Mouse (Mus musculus): ENCODE data around the gene Mapk6. TPM values are rescaled to one million over a fixed set of nuclear protein-coding genes. Genes with fewer than 3 reads are reported as not detected.

The Mapk6 gene
- total and polyA plus RNA-seq, 3 experiments, result 7.6 to 49.2 (median 49.2) TPM

DNA sequence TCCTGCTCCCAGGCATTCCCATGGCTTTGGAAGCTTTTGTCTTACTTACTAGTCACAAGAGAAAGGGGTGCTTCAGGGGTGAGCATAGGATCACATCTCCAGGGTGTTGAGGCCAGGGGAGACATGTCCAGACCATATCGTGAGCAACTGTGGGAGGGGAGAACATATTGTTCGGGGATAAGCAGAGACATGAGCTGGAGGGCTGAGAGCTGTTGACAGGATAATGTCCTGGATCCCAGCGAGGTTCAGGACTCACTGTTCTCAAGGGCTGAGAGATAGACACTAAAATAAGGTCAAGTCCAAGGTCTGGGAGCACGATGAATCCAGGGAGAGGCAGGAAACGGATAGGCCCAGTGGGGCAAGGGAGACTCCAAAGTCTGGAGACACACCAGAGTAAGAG is 46.8 kb downstream of the Mapk6 start:
- DNase-seq (ENCODE audit: low spot score), result no peak

DNA sequence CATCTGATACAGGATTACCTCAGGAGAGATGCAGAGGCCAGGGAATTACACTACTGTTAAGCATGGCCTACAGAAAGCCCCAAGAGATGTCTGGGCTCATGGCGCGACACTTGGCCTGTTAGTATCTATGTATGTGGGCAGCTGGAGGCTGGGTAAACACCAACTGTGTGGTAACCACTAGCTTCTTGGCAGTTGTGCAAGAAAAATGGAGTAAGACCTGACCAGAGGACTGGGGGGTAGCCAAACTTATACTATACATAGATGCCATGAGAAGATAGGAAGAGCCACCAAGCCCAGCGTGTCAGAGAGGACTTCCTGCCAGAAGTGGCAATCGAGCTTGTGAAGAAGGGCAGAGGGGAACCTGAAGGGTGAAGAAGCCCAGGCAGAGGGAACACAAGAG is 47.6 kb downstream of the Mapk6 start:
- DNase-seq (ENCODE audit: low spot score) (no peak), ATAC-seq (ENCODE audit: extremely low read depth, insufficient number of reproducible peaks, low FRiP score, poor library complexity, severe bottlenecking) (no peak)
- no peak for TF ChIP-seq POLR2AphosphoS5 (IDR thresholded peaks at IDR 0.05; ENCODE audit: insufficient replicate concordance, low read depth, low read length)
- no peak for TF ChIP-seq CTCF (IDR thresholded peaks at IDR 0.05; ENCODE audit: low read depth, low read length)
- TF ChIP-seq GATA2 (IDR thresholded peaks at IDR 0.05; ENCODE audit: borderline replicate concordance, low read depth, low read length), result no peak
- TF ChIP-seq GATA1 (IDR thresholded peaks at IDR 0.05; ENCODE audit: borderline replicate concordance, low read length), result no peak
- TF ChIP-seq TAL1 (conservative IDR thresholded peaks at IDR 0.05; ENCODE audit: low read depth, low read length), result no peak
- H3K4me3 ChIP-seq (ENCODE audit: low read depth, low read length), result no peak overlapping the region
- H3K4me1 ChIP-seq (ENCODE audit: insufficient read depth, low read depth, low read length), result peaks cover 14% of the 10 kb centered on the region
- no peaks in the 10 kb centered on the region for H3K36me3 ChIP-seq (replicated peaks)
- peaks cover 18% of the 10 kb centered on the region for H3K27me3 ChIP-seq (ENCODE audit: insufficient read depth, low read length)
- no peaks in the 10 kb centered on the region for H3K9me3 ChIP-seq (replicated peaks)

More for the DNA sequence above, 46.8 kb downstream of the Mapk6 start:
- ATAC-seq (ENCODE audit: extremely low read depth, insufficient number of reproducible peaks, low FRiP score, poor library complexity, severe bottlenecking), result no peak
- TF ChIP-seq GATA1 (IDR thresholded peaks at IDR 0.05; ENCODE audit: borderline replicate concordance, low read length) (no peak), POLR2AphosphoS5 (IDR thresholded peaks at IDR 0.05; ENCODE audit: insufficient replicate concordance, low read depth, low read length) (no peak), CTCF (IDR thresholded peaks at IDR 0.05; ENCODE audit: low read depth, low read length) (no peak), GATA2 (IDR thresholded peaks at IDR 0.05; ENCODE audit: borderline replicate concordance, low read depth, low read length) (no peak), TAL1 (conservative IDR thresholded peaks at IDR 0.05; ENCODE audit: low read depth, low read length) (no peak)
- peaks cover 14% of the 10 kb centered on the region for H3K4me1 ChIP-seq (ENCODE audit: insufficient read depth, low read depth, low read length)
- no peaks in the 10 kb centered on the region for H3K36me3 ChIP-seq (replicated peaks)
- H3K27me3 ChIP-seq (ENCODE audit: insufficient read depth, low read length), result peaks cover 18% of the 10 kb centered on the region
- no peak overlapping the region for H3K4me3 ChIP-seq (ENCODE audit: low read depth, low read length)
- no peaks in the 10 kb centered on the region for H3K9me3 ChIP-seq (replicated peaks)

GRCm38 (mm10) chr9:75361699-75362098 is 48.1 kb downstream of the Mapk6 start:
- Histone ChIP-seq H3K4me1 (ENCODE audit: insufficient read depth, low read depth, low read length) (peaks cover 12% of the 10 kb centered on the region), H3K9me3 (replicated peaks) (no peaks in the 10 kb centered on the region), H3K4me3 (ENCODE audit: low read depth, low read length) (no peak overlapping the region), H3K27me3 (ENCODE audit: insufficient read depth, low read length) (peaks cover 18% of the 10 kb centered on the region), H3K36me3 (replicated peaks) (no peaks in the 10 kb centered on the region)
- no peak; the same call in 1 of the 2 replicates for ATAC-seq (ENCODE audit: extremely low read depth, insufficient number of reproducible peaks, low FRiP score, poor library complexity, severe bottlenecking)
- TF ChIP-seq GATA1 (IDR thresholded peaks at IDR 0.05; ENCODE audit: borderline replicate concordance, low read length) (no peak), CTCF (IDR thresholded peaks at IDR 0.05; ENCODE audit: low read depth, low read length) (peak; percentile 65)
- DNase-seq (ENCODE audit: low spot score), result peak; percentile 42

- Histone ChIP-seq H3K27me3 (ENCODE audit: insufficient read depth, low read length) (peaks cover 25% of the 10 kb centered on the region), H3K4me3 (ENCODE audit: low read depth, low read length) (no peak overlapping the region), H3K36me3 (replicated peaks) (no peaks in the 10 kb centered on the region), H3K9me3 (replicated peaks) (no peaks in the 10 kb centered on the region), H3K4me1 (ENCODE audit: insufficient read depth, low read depth, low read length) (no peaks in the 10 kb centered on the region)
- ATAC-seq (ENCODE audit: extremely low read depth, insufficient number of reproducible peaks, low FRiP score, poor library complexity, severe bottlenecking), result no peak
- DNase-seq (ENCODE audit: low spot score), result no peak
- no peak for TF ChIP-seq CTCF (IDR thresholded peaks at IDR 0.05; ENCODE audit: low read depth, low read length)
- no peak for TF ChIP-seq GATA2 (IDR thresholded peaks at IDR 0.05; ENCODE audit: borderline replicate concordance, low read depth, low read length)
- TF ChIP-seq TAL1 (conservative IDR thresholded peaks at IDR 0.05; ENCODE audit: low read depth, low read length), result no peak
- no peak for TF ChIP-seq GATA1 (IDR thresholded peaks at IDR 0.05; ENCODE audit: borderline replicate concordance, low read length)
- TF ChIP-seq POLR2AphosphoS5 (IDR thresholded peaks at IDR 0.05; ENCODE audit: insufficient replicate concordance, low read depth, low read length), result no peak
Observed at GRCm38 (mm10) chr9:75357087-75357654, 52.6 kb downstream of the Mapk6 start.

GRCm38 (mm10) chr9:75355783-75356182 is 54.0 kb downstream of the Mapk6 start:
- H3K9me3 ChIP-seq (replicated peaks), result no peaks in the 10 kb centered on the region
- H3K4me3 ChIP-seq (ENCODE audit: low read depth, low read length), result no peak overlapping the region
- H3K4me1 ChIP-seq (ENCODE audit: insufficient read depth, low read depth, low read length), result no peaks in the 10 kb centered on the region
- H3K36me3 ChIP-seq (replicated peaks), result no peaks in the 10 kb centered on the region
- ATAC-seq (ENCODE audit: extremely low read depth, insufficient number of reproducible peaks, low FRiP score, poor library complexity, severe bottlenecking) (no peak), DNase-seq (ENCODE audit: low spot score) (no peak)
- H3K27me3 ChIP-seq (ENCODE audit: insufficient read depth, low read length), result peaks cover 26% of the 10 kb centered on the region
- no peak for TF ChIP-seq TAL1 (conservative IDR thresholded peaks at IDR 0.05; ENCODE audit: low read depth, low read length)
- no peak for TF ChIP-seq GATA1 (IDR thresholded peaks at IDR 0.05; ENCODE audit: borderline replicate concordance, low read length)
- no peak for TF ChIP-seq GATA2 (IDR thresholded peaks at IDR 0.05; ENCODE audit: borderline replicate concordance, low read depth, low read length)
- TF ChIP-seq CTCF (IDR thresholded peaks at IDR 0.05; ENCODE audit: low read depth, low read length), result no peak
- no peak for TF ChIP-seq POLR2AphosphoS5 (IDR thresholded peaks at IDR 0.05; ENCODE audit: insufficient replicate concordance, low read depth, low read length)

DNA sequence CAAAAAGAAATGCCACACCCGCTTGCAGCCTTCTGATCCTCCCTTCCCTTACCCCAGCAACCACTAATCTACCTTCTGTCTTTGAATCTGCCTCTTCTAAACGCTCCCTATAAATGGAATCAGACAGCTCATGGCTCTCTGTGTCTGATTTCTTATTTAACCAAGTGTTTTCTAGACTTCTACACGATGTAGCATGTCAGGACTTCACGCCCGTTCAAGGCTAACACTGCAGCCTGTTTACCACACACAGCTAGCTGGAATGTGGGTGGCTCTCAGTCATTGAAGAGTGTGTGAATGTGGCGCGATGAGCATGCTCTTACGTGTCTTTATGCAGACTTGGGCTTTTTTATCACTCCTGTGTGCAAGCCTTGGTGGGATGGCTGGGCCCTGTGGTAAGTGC is 56.7 kb downstream of the Mapk6 start:
- DNase-seq (ENCODE audit: low spot score) (no peak), ATAC-seq (ENCODE audit: extremely low read depth, insufficient number of reproducible peaks, low FRiP score, poor library complexity, severe bottlenecking) (no peak)
- Histone ChIP-seq H3K9me3 (replicated peaks) (no peaks in the 10 kb centered on the region), H3K36me3 (replicated peaks) (no peaks in the 10 kb centered on the region), H3K27me3 (ENCODE audit: insufficient read depth, low read length) (peaks cover 28% of the 10 kb centered on the region; the same call in 1 of the 2 replicates), H3K4me3 (ENCODE audit: low read depth, low read length) (no peak overlapping the region), H3K4me1 (ENCODE audit: insufficient read depth, low read depth, low read length) (no peaks in the 10 kb centered on the region)
- TF ChIP-seq TAL1 (conservative IDR thresholded peaks at IDR 0.05; ENCODE audit: low read depth, low read length) (no peak), GATA2 (IDR thresholded peaks at IDR 0.05; ENCODE audit: borderline replicate concordance, low read depth, low read length) (no peak), GATA1 (IDR thresholded peaks at IDR 0.05; ENCODE audit: borderline replicate concordance, low read length) (no peak), POLR2AphosphoS5 (IDR thresholded peaks at IDR 0.05; ENCODE audit: insufficient replicate concordance, low read depth, low read length) (no peak), CTCF (IDR thresholded peaks at IDR 0.05; ENCODE audit: low read depth, low read length) (no peak)

All from G1E (cell line).